Mouse (Mus musculus) bone marrow macrophage, adult 2 months (primary cell): Measurements from ENCODE around the gene Fndc3b. TPM values are rescaled to one million over a fixed set of nuclear protein-coding genes. Genes with fewer than 3 reads are reported as not detected.

Source experiments
- H3K27ac ChIP-seq: 2 replicates; pipeline ENCODE4 v1.5.1; 2012; ENCODE audit warnings: low read depth, low read length; ENCODE audit not compliant: insufficient read depth
- H3K4me1 ChIP-seq: 2 replicates; pipeline ENCODE4 v1.6.1; 2012; ENCODE audit warnings: low read length; ENCODE audit not compliant: control insufficient read depth, insufficient read depth
- H3K4me3 ChIP-seq: 2 replicates; pipeline ENCODE4 v1.5.1; 2012; ENCODE audit warnings: mild to moderate bottlenecking, low read length, moderate library complexity; ENCODE audit not compliant: insufficient read depth
- CTCF ChIP-seq: IDR thresholded peaks from 2 replicates; pipeline ENCODE4 v1.5.1; 2012; ENCODE audit warnings: low read depth, mild to moderate bottlenecking, low read length, moderate library complexity
- POLR2A ChIP-seq: IDR thresholded peaks from 2 replicates; pipeline ENCODE4 v1.6.1; 2012; ENCODE audit warnings: mild to moderate bottlenecking, low read depth, low read length, borderline replicate concordance
- polyA plus RNA-seq: library from polyadenylated mRNA; stranded (reverse); fragments of >200 nt; gene quantifications from 2 replicates; pipeline ENCODE4 v1.2.4, GENCODE M21; 2012; ENCODE audit not compliant: missing spikeins, insufficient read depth, insufficient read length

Fndc3b gene
- polyA plus RNA-seq, 1 experiment, result 33.8 TPM

DNA sequence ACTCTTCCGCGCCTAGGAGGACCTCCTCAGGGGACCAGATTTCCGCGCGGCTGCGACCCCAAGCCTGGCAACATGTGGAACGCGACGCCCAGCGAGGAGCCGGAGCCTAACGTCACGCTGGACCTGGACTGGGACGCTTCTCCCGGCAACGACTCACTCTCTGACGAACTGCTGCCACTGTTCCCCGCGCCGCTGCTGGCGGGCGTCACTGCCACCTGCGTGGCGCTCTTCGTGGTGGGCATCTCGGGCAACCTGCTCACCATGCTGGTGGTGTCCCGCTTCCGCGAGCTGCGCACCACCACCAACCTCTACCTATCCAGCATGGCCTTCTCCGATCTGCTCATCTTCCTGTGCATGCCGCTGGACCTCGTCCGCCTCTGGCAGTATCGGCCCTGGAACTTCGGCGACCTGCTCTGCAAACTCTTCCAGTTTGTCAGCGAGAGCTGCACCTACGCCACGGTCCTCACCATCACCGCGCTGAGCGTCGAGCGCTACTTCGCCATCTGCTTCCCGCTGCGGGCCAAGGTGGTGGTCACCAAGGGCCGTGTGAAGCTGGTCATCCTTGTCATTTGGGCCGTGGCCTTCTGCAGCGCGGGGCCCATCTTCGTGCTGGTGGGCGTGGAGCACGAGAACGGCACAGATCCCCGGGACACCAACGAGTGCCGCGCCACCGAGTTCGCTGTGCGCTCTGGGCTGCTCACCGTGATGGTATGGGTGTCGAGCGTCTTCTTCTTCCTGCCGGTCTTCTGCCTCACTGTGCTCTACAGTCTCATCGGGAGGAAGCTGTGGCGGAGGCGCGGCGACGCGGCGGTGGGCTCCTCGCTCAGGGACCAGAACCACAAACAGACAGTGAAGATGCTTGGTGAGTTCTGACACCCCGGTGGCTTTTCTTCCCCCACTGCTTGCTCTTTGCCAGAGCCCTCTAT lies 339.1 kb downstream of the Fndc3b start:
- TF ChIP-seq CTCF (no peak), POLR2A (no peak)
- H3K4me3 ChIP-seq, result no peak overlapping the region
- no peaks in the 10 kb centered on the region for H3K4me1 ChIP-seq
- H3K27ac ChIP-seq, result no peak overlapping the region

DNA sequence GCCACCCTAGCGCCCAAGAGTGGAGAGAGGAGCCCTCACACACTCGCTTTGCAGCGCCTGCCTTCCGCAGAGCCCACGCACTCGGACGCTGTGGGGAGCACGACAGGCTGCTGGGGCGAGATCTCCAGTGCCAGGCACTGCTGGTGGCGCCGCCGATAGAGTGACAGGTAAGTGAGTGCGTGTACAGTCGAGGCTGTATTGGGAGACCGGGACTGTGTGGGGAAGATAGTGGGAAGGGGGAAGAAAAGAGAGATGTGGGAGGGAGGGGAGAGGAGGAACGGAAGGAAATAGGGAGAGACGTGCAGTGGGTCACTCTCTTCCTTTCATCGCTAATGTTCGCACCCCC lies 339.9 kb downstream of the Fndc3b start, which contains the start of gene Ghsr:
Gene Ghsr, plus strand, starts transcription at position 76 of the 346 bp plus-strand sequence.
- Histone ChIP-seq H3K27ac (no peak within 1 kb of the TSS), H3K4me1 (no peaks in the 10 kb centered on the region), H3K4me3 (no peak within 1 kb of the TSS)
- TF ChIP-seq POLR2A (no peak), CTCF (no peak)

DNA sequence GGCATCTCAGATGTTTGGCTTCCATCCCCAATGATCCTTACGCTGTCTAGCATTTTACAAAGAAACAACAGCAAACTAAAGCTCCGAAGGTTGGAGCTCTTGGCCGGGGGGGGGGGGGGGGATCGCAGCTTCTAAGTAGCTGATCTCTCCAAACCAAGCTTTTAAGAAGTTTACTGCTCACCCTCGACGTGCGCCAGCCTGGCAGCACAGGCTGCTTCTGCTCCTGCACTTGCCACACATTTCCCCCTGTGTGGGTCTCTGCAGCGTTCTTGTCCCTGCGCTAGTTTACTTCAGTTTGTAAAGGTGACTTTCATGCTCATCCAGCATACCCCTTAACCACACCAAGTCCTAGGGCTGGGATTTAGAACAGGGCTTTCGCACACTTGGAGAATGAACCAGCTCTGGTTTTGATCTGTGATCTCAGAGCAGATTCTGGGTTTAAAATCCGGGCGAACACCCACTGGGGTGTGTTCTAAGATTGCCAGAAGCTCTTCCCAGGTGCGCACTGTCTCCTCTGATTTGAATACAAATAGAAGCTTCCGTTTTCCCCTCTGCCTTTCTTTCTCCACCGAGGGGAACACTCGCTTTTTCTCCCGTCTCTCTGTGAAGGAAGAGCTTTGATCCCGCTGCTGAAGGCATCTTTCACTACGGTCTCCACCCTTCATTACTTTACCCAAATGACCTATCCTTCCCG lies 340.4 kb downstream of the Fndc3b start:
- no peak overlapping the region for H3K27ac ChIP-seq
- TF ChIP-seq CTCF (no peak), POLR2A (no peak)
- no peak overlapping the region for H3K4me3 ChIP-seq
- no peaks in the 10 kb centered on the region for H3K4me1 ChIP-seq

DNA sequence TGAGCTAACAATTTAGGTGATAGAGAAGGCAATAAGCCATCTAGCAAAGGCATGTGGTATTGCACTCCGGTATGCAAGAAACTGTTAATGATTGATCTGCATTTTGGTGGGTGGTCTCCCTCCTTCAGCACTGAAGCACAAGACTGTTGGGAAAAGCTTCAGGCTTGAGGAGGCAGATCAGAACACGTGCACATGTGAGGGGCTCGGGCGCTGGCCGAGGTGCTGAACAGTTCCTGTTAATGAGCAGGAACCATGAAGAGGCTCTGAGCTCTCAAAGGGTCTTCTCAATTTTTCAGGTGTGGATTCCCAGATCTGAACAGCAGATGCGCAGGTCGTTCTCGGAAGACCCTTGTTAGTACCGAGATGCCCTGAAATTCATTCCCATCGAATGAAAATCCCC lies 341.0 kb downstream of the Fndc3b start:
- Histone ChIP-seq H3K4me1 (no peaks in the 10 kb centered on the region), H3K4me3 (no peak overlapping the region), H3K27ac (no peak overlapping the region)
- no peak for TF ChIP-seq POLR2A
- TF ChIP-seq CTCF, result no peak

Other genes starting within 250 kb of the Fndc3b start
- gene Tmem212, start 185.1 kb upstream of the Fndc3b start, polyA plus RNA-seq, result not detected in 2 replicates
- gene Pld1, start 227.4 kb upstream of the Fndc3b start, polyA plus RNA-seq, result 16.2 and 18.1 TPM in 2 replicates